In genomic region chr5:122990411-122991160, GRCm38 (mm10) we compare ENCODE assay signal across 8 mouse cellular contexts. TPM values are rescaled to one million over a fixed set of nuclear protein-coding genes. Genes with fewer than 3 reads are reported as not detected.
DNase-seq lines count a peak whose midpoint lies in the region; ATAC-seq and TF ChIP-seq lines count a peak whose summit lies in the region.

No protein-coding gene starts in this region.

- H3K27ac ChIP-seq in forebrain, embryonic 13.5 days, result peak overlapping the region; percentile 90
- H3K27ac ChIP-seq in liver, postnatal 0 days (ENCODE audit: low read depth), result no peak overlapping the region
- peak overlapping the region; percentile 86 for H3K27ac ChIP-seq in spleen, adult 2 months (ENCODE audit: insufficient read depth, low read length)

- peak; percentile 37 to 43 for DNase-seq in cerebellum, postnatal 25 days
- no peak for DNase-seq in cerebellum, adult 11-12 months
- DNase-seq in CD4-positive, CD25-positive, alpha-beta regulatory T cell, adult 2 months (ENCODE audit: low read depth, low spot score), result peak; percentile 95
- DNase-seq in liver, postnatal 0 days, result no peak
- DNase-seq in spleen, adult 2 months (ENCODE audit: low read depth in 1 of 2, low spot score in 2 of 2), result peak; percentile 65 to 91
- no peak for DNase-seq in left cerebral cortex, postnatal 10 days (ENCODE audit: extremely low spot score in 1 of 2, low spot score in 2 of 2)
- no peak for DNase-seq in layer of hippocampus, adult 8-10 months (ENCODE audit: low spot score in 2 of 2)

- H3K4me3 ChIP-seq in forebrain, embryonic 13.5 days, result peak overlapping the region; percentile 64
- H3K4me3 ChIP-seq in liver, postnatal 0 days (ENCODE audit: low read depth, low read length), result peak overlapping the region; percentile 76; the same call in 1 of the 2 replicates
- peak overlapping the region; percentile 66 for H3K4me3 ChIP-seq in spleen, adult 2 months (ENCODE audit: extremely low read depth, insufficient read depth, insufficient read length)

- intact Hi-C loops in left cerebral cortex, postnatal 10 days (cut with DNase I), result no loop called here

- peaks cover 64% of the 10 kb centered on the region for H3K4me1 ChIP-seq in forebrain, embryonic 13.5 days
- peaks cover 40% of the 10 kb centered on the region for H3K4me1 ChIP-seq in liver, postnatal 0 days (ENCODE audit: insufficient read depth)
- peaks cover 9% of the 10 kb centered on the region; the same call in 1 of the 2 replicates for H3K4me1 ChIP-seq in spleen, adult 2 months (ENCODE audit: control insufficient read depth, insufficient read depth, insufficient read length)

- H3K36me3 ChIP-seq in forebrain, embryonic 13.5 days (ENCODE audit: poor library complexity, severe bottlenecking), result 0 out of 2 replicates have a peak, but pooled peaks cover 1% of the 10 kb centered on the region
- H3K36me3 ChIP-seq in liver, postnatal 0 days (replicated peaks; ENCODE audit: insufficient read depth, low read length), result no peaks in the 10 kb centered on the region
- no peaks in the 10 kb centered on the region for H3K36me3 ChIP-seq in spleen, adult 2 months (ENCODE audit: control insufficient read depth, insufficient read depth, low read length)

- no peak for TF ChIP-seq CTCF in liver, postnatal 0 days (IDR thresholded peaks at IDR 0.05; ENCODE audit: low read depth)
- no peak for TF ChIP-seq CTCF in spleen, adult 2 months (IDR thresholded peaks at IDR 0.05; ENCODE audit: extremely low read depth, insufficient read depth, insufficient read length, insufficient replicate concordance)

- TF ChIP-seq POLR2A in spleen, adult 2 months (IDR thresholded peaks at IDR 0.05; ENCODE audit: low read depth, low read length), result 0 out of 2 replicates have a peak, but pooled peaks have one; percentile 8

- 11% methylated on average over 16 of the region's 16 CpGs for WGBS in forebrain, embryonic 13.5 days
- WGBS in liver, postnatal 0 days (ENCODE audit: insufficient replicate concordance), result 28% methylated on average over 16 of the region's 16 CpGs
- WGBS in spleen, adult 2 months, result 20% methylated on average over 16 of the region's 16 CpGs

- no peaks in the 10 kb centered on the region for H3K27me3 ChIP-seq in forebrain, embryonic 13.5 days
- H3K27me3 ChIP-seq in liver, postnatal 0 days (ENCODE audit: insufficient read depth, low read length), result peaks cover 7% of the 10 kb centered on the region
- no peaks in the 10 kb centered on the region for H3K27me3 ChIP-seq in spleen, adult 2 months (ENCODE audit: control insufficient read depth, insufficient read depth, low read length)

- ATAC-seq in forebrain, embryonic 13.5 days, result no peak
- no peak for ATAC-seq in liver, postnatal 0 days

- H3K4me2 ChIP-seq in forebrain, embryonic 13.5 days, result peak overlapping the region; percentile 92
- peak overlapping the region; percentile 97 for H3K4me2 ChIP-seq in liver, postnatal 0 days (ENCODE audit: low read depth, low read length)

- H3K9ac ChIP-seq in forebrain, embryonic 13.5 days, result peak overlapping the region; percentile 85
- H3K9ac ChIP-seq in liver, postnatal 0 days (replicated peaks), result no peak overlapping the region

- peak; percentile 71 for TF ChIP-seq EP300 in liver, postnatal 0 days (IDR thresholded peaks at IDR 0.05; ENCODE audit: low read depth)

- H3K9me3 ChIP-seq in forebrain, embryonic 13.5 days (replicated peaks), result no peaks in the 10 kb centered on the region
- no peaks in the 10 kb centered on the region for H3K9me3 ChIP-seq in liver, postnatal 0 days (ENCODE audit: low read length)

RNA-seq across cellular contexts. Expression of gene Kdm2b, which starts 1.0 kb away (rescaled TPM):
- polyA plus RNA-seq in forebrain, embryonic 13.5 days (2015; fragmentation: Nextera tagmentation; extraction: Ambion mirVana), result 107 and 108 TPM in 2 replicates
- polyA plus RNA-seq in liver, postnatal 0 days (2015; fragmentation: Nextera tagmentation; extraction: Ambion mirVana), result 7.6 and 8.3 TPM in 2 replicates
- 30.3 and 36.7 TPM in 2 replicates for polyA plus RNA-seq in spleen, adult 2 months (2012; rRNA removed)
- 10 to 100 TPM; 48.9 to 51.1 TPM for total RNA-seq in left cerebral cortex, postnatal 10 days (2021)
- 10 to 100 TPM; 29.1 to 40.3 (median 34.6) TPM for total RNA-seq in layer of hippocampus, adult 8-10 months (2022)

RNA-seq across cellular contexts. Expression of gene Orai1, which starts 24.3 kb away (rescaled TPM):
- polyA plus RNA-seq in forebrain, embryonic 13.5 days (2015; fragmentation: Nextera tagmentation; extraction: Ambion mirVana), result 10.6 and 10.8 TPM in 2 replicates
- polyA plus RNA-seq in liver, postnatal 0 days (2015; fragmentation: Nextera tagmentation; extraction: Ambion mirVana), result 12.4 and 13.1 TPM in 2 replicates
- polyA plus RNA-seq in spleen, adult 2 months (2012; rRNA removed), result 52.3 and 83.0 TPM in 2 replicates
- 10 to 100 TPM in 1 of 2 experiments, 1 to 10 TPM in 1; 9.0 to 10.1 TPM for total RNA-seq in left cerebral cortex, postnatal 10 days (2021)
- total RNA-seq in layer of hippocampus, adult 8-10 months (2022), result 10 to 100 TPM in 3 of 4 experiments, 1 to 10 TPM in 1; 9.4 to 16.0 (median 14.1) TPM

RNA-seq across cellular contexts. Expression of gene Morn3, which starts 56.2 kb away (rescaled TPM):
- 0.79 and 1.1 TPM in 2 replicates for polyA plus RNA-seq in forebrain, embryonic 13.5 days (2015; fragmentation: Nextera tagmentation; extraction: Ambion mirVana)
- polyA plus RNA-seq in liver, postnatal 0 days (2015; fragmentation: Nextera tagmentation; extraction: Ambion mirVana), result not detected in 2 replicates
- not detected in 2 replicates for polyA plus RNA-seq in spleen, adult 2 months (2012; rRNA removed)
- total RNA-seq in left cerebral cortex, postnatal 10 days (2021), result not detected
- total RNA-seq in layer of hippocampus, adult 8-10 months (2022), result not detected

Comparison
In these comparisons a context has a peak if more than half of its experiments do, and no peak if none do; other contexts are left out.
1. DNase-seq: peak in cerebellum, postnatal 25 days (2 of 2), CD4-positive, CD25-positive, alpha-beta regulatory T cell, adult 2 months (single experiment) and spleen, adult 2 months (2 of 2); none in cerebellum, adult 11-12 months (single experiment), liver, postnatal 0 days (single experiment), left cerebral cortex, postnatal 10 days (0 of 2) and layer of hippocampus, adult 8-10 months (0 of 2).
2. Peak in every context shown above with its lines, with median percentiles within 50 percentile points of each other: H3K4me3 ChIP-seq.